ENCODE assay signal across 28 mouse cellular contexts in the genomic region with DNA sequence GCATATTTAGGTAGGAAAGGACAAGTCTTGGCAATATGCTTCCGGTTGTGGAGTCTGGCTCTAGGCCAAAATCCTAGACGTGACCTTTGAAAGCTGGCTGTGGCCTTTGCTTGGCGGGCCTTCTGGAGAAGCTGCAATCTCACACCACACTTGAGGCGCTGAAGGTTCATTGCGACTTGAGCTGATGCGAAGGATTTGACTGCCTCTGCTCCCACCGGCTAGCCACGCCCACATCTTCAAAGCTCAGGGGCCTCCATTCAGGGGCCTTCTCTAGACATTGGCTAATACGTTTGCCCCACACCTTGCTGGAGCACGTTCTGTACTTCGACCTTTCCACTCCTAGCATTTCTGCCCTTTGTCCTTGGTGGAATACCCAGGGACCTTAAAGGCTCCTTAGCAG. TPM values are rescaled to one million over a fixed set of nuclear protein-coding genes. Genes with fewer than 3 reads are reported as not detected.
DNase-seq lines count a peak whose midpoint lies in the region; ATAC-seq and TF ChIP-seq lines count a peak whose summit lies in the region.
"Had no signal": no experiment of that assay in that cellular context is flagged by ENCODE, and none has a peak within 500 bp of the region (broad histone marks: within the 10 kb centered on the region; RNA-seq: fewer than 3 reads in every experiment).

No protein-coding gene starts in this region.

- H3K27me3 ChIP-seq in kidney, postnatal 0 days (ENCODE audit: insufficient read depth, low read length), result no peaks in the 10 kb centered on the region
- H3K27me3 ChIP-seq: heart, embryonic 15.5 days; midbrain, embryonic 15.5 days; neural tube, embryonic 15.5 days had no signal

- H3K4me3 ChIP-seq in kidney, postnatal 0 days (replicated peaks; ENCODE audit: low read depth, low read length), result no peak overlapping the region
- H3K4me3 ChIP-seq: heart, embryonic 15.5 days; midbrain, embryonic 15.5 days; neural tube, embryonic 15.5 days had no signal

- H3K36me3 ChIP-seq in kidney, postnatal 0 days (ENCODE audit: insufficient read depth, low read length), result no peaks in the 10 kb centered on the region
- H3K36me3 ChIP-seq: heart, embryonic 15.5 days; midbrain, embryonic 15.5 days; neural tube, embryonic 15.5 days had no signal

- TF ChIP-seq CTCF in kidney, postnatal 0 days (IDR thresholded peaks at IDR 0.05; ENCODE audit: low read depth), result no peak

- DNase-seq in heart, adult 11 months, result peak; percentile 86
- DNase-seq in heart, adult 9 months (ENCODE audit: low spot score in 2 of 2), result no peak
- peak; percentile 56 for DNase-seq in kidney, adult 18-20 months
- no peak for DNase-seq in kidney, postnatal 0 days (ENCODE audit: low spot score)
- peak; percentile 83 for DNase-seq in yolk sac, embryonic 10.5 days (ENCODE audit: low spot score)
- no peak for DNase-seq in frontal cortex, adult 2 months (ENCODE audit: extremely low spot score in 1 of 2, low spot score in 1 of 2)
- no peak for DNase-seq in cerebellum, postnatal 14 days
- DNase-seq: adrenal gland, adult 8-10 months; cerebellum, adult 9-11 months; heart, adult 18-20 months; left cerebral cortex, postnatal 4 days; lung, embryonic 14.5 days; lung, postnatal 36 days; right cerebral cortex, postnatal 14 days; thymus, adult 2 months had no signal

- H3K27ac ChIP-seq in kidney, postnatal 0 days, result no peak overlapping the region
- H3K27ac ChIP-seq: heart, embryonic 15.5 days; midbrain, embryonic 15.5 days; neural tube, embryonic 15.5 days had no signal

- ATAC-seq in kidney, postnatal 0 days (replicated peaks; ENCODE audit: low FRiP score, low read depth), result 0 out of 2 replicates have a peak, but pooled peaks have one; percentile 43
- ATAC-seq in erythroid progenitor cell, adult 5-6 weeks (replicated peaks; ENCODE audit: low FRiP score, poor library complexity, severe bottlenecking), result no peak
- ATAC-seq: inflammation-experienced regulatory T-cells, adult 6 months; midbrain, embryonic 15.5 days had no signal

- 41% methylated on average over 11 of the region's 11 CpGs for WGBS in kidney, postnatal 0 days

- no peaks in the 10 kb centered on the region for H3K4me1 ChIP-seq in kidney, postnatal 0 days (replicated peaks; ENCODE audit: insufficient read depth, low read length)
- H3K4me1 ChIP-seq: heart, embryonic 15.5 days; midbrain, embryonic 15.5 days had no signal

- no peak overlapping the region for H3K9ac ChIP-seq in kidney, postnatal 0 days (ENCODE audit: low read depth, low read length)
- H3K9ac ChIP-seq: heart, embryonic 15.5 days; lung, embryonic 14.5 days; midbrain, embryonic 15.5 days; neural tube, embryonic 15.5 days had no signal

- H3K4me2 ChIP-seq in kidney, postnatal 0 days (ENCODE audit: low read length), result no peak overlapping the region
- H3K4me2 ChIP-seq: heart, embryonic 15.5 days; liver, embryonic 11.5 days; lung, embryonic 14.5 days; midbrain, embryonic 15.5 days; neural tube, embryonic 15.5 days had no signal

- H3K9me3 ChIP-seq in kidney, postnatal 0 days (replicated peaks; ENCODE audit: low read length), result no peaks in the 10 kb centered on the region
- H3K9me3 ChIP-seq: heart, embryonic 15.5 days; midbrain, embryonic 15.5 days; neural tube, embryonic 15.5 days had no signal

RNA-seq across cellular contexts. Expression of a gene that starts 15.0 kb away (rescaled TPM):
- polyA plus RNA-seq in kidney, postnatal 0 days (2015; fragmentation: Nextera tagmentation; extraction: Ambion mirVana), result 0.55 and 0.59 TPM in 2 replicates
- polyA plus RNA-seq in frontal cortex, adult 2 months (2012; rRNA removed), result 1.0 TPM in 2 replicates
- not detected in 2 replicates for total RNA-seq in erythroid progenitor cell, adult 5-6 weeks (2015; ENCODE audit: low replicate concordance)
- not detected in 2 replicates for total RNA-seq in erythroid progenitor cell, adult 5-6 weeks (2017; ENCODE audit: low replicate concordance)
- total RNA-seq: gastrocnemius, adult 8-10 months; hematopoietic stem cell, adult 5-6 weeks; megakaryocyte-erythroid progenitor cell, adult 5-6 weeks; MEL had no signal
- polyA plus RNA-seq: inflammation-experienced regulatory T-cells, adult 6 months; liver, embryonic 11.5 days had no signal

RNA-seq across cellular contexts. Expression of a gene that starts 33.1 kb away (rescaled TPM):
- 54.1 and 58.8 TPM in 2 replicates for polyA plus RNA-seq in kidney, postnatal 0 days (2015; fragmentation: Nextera tagmentation; extraction: Ambion mirVana)
- polyA plus RNA-seq in frontal cortex, adult 2 months (2012; rRNA removed), result 42.9 and 45.9 TPM in 2 replicates
- 8.8 and 9.7 TPM in 2 replicates for total RNA-seq in erythroid progenitor cell, adult 5-6 weeks (2015; ENCODE audit: low replicate concordance)
- total RNA-seq in erythroid progenitor cell, adult 5-6 weeks (2017; ENCODE audit: low replicate concordance), result 3.9 and 4.7 TPM in 2 replicates

RNA-seq across cellular contexts. Expression of a gene that starts 40.4 kb away (rescaled TPM):
- polyA plus RNA-seq in kidney, postnatal 0 days (2015; fragmentation: Nextera tagmentation; extraction: Ambion mirVana), result 1.9 and 2.8 TPM in 2 replicates
- 0.36 and 0.38 TPM in 2 replicates for polyA plus RNA-seq in frontal cortex, adult 2 months (2012; rRNA removed)
- not detected in 2 replicates for total RNA-seq in erythroid progenitor cell, adult 5-6 weeks (2015; ENCODE audit: low replicate concordance)
- total RNA-seq in erythroid progenitor cell, adult 5-6 weeks (2017; ENCODE audit: low replicate concordance), result not detected in 2 replicates
- total RNA-seq: gastrocnemius, adult 8-10 months; hematopoietic stem cell, adult 5-6 weeks; left cerebral cortex, adult 18-20 months; left cerebral cortex, postnatal 4 days; megakaryocyte-erythroid progenitor cell, adult 5-6 weeks; MEL had no signal
- polyA plus RNA-seq: inflammation-experienced regulatory T-cells, adult 6 months; midbrain, embryonic 15.5 days; neural tube, embryonic 15.5 days; spleen, adult 2 months; stomach, embryonic 14.5 days had no signal

Comparison
In these comparisons a context has a peak if more than half of its experiments do, and no peak if none do; other contexts are left out.
1. DNase-seq: peak in heart, adult 11 months (single experiment), kidney, adult 18-20 months (single experiment) and yolk sac, embryonic 10.5 days (single experiment); none in heart, adult 9 months (0 of 2), kidney, postnatal 0 days (single experiment), frontal cortex, adult 2 months (0 of 2) and cerebellum, postnatal 14 days (0 of 2).